Mouse (Mus musculus) kidney, adult 18-20 months (tissue): ENCODE results near the gene C2cd5.
A peak's percentile ranks its signal among the peaks of the same experiment; 100 is the strongest.

Experiments used
- DNase-seq: peaks from one replicate; pipeline ENCODE4 v3.0.0; 2021

The C2cd5 gene

GRCm38 (mm10) chr6:142964531-142965385 is 135.2 kb downstream of the C2cd5 start:
- peak; percentile 70 for DNase-seq

GRCm38 (mm10) chr6:142964076-142964530 is 135.8 kb downstream of the C2cd5 start, which contains the start of gene St8sia1:
St8sia1 (minus strand) TSS chr6:142964452.
- peak; percentile 64 for DNase-seq

- peak; percentile 29 for DNase-seq
Measured at GRCm38 (mm10) chr6:142963480-142964075, 136.4 kb downstream of the C2cd5 start.

- no peak for DNase-seq
Measured at GRCm38 (mm10) chr6:142962881-142963280, 137.1 kb downstream of the C2cd5 start.

GRCm38 (mm10) chr6:142962476-142962875 is 137.5 kb downstream of the C2cd5 start:
- DNase-seq = peak; percentile 28

- no peak for DNase-seq
Measured at GRCm38 (mm10) chr6:142961721-142962455, 138.1 kb downstream of the C2cd5 start.
